Mouse (Mus musculus) megakaryocyte, embryonic 14.5 days (primary cell): ENCODE results near the gene Sergef.

Experiments used
- FLI1 ChIP-seq: IDR thresholded peaks from 2 replicates; pipeline ENCODE4 v1.6.1; 2012; ENCODE audit warnings: low read length, inconsistent platforms, mixed read lengths
- GATA1 ChIP-seq: IDR thresholded peaks from 3 replicates; pipeline ENCODE4 v1.6.1; 2012; ENCODE audit warnings: mixed read lengths, low read length, inconsistent platforms, borderline replicate concordance

GRCm38 (mm10) chr7:46395571-46395970 is 244.0 kb downstream of the Sergef start:
- TF ChIP-seq GATA1 (no peak), FLI1 (no peak)
